Mouse (Mus musculus) left cerebral cortex, adult 18-20 months (tissue): ENCODE measurements at regions not wholly inside any gene's neighbourhood (a gene's known extent, or its start where the extent isn't known, plus 50 kb on each side); places are given as distances from the start of the nearest gene placed in this dataset.
"Not testable (repeated sequence)": the region's sequence is repeated elsewhere in the genome, so short reads cannot be mapped to it uniquely, and the experiment has no call there.

Experiments
- DNase-seq, 2 experiments: peaks; one replicate each; pipeline ENCODE4 v3.0.0; 2021 to 2022; ENCODE audit warnings: low spot score in 2 of 2, mixed read lengths in 1 of 2

GRCm38 (mm10) chr19:3158149-3158548 is 124.6 kb upstream of the Mrpl21 start:
- DNase-seq, result not testable (repeated sequence)

- no peak for DNase-seq
Observed at GRCm38 (mm10) chr19:3159346-3159745, 123.4 kb upstream of the Mrpl21 start.

GRCm38 (mm10) chr19:3167683-3168082 is 115.0 kb upstream of the Mrpl21 start:
- no peak for DNase-seq

- DNase-seq, result no peak
Observed at GRCm38 (mm10) chr19:3182625-3183024, 100.1 kb upstream of the Mrpl21 start.

GRCm38 (mm10) chr19:3192644-3193043 is 90.1 kb upstream of the Mrpl21 start:
- DNase-seq, result no peak

GRCm38 (mm10) chr19:3204504-3204903 is 78.2 kb upstream of the Mrpl21 start:
- not testable (repeated sequence) for DNase-seq

- DNase-seq, result not testable (repeated sequence)
Observed at GRCm38 (mm10) chr19:3205406-3205805, 77.3 kb upstream of the Mrpl21 start.

- peak; percentile 24 to 39 for DNase-seq
Observed at GRCm38 (mm10) chr19:3208283-3208682, 74.4 kb upstream of the Mrpl21 start.
